Mouse (Mus musculus): ENCODE data around the gene Kif23.

- TF ChIP-seq CTCF (IDR thresholded peaks at IDR 0.05): peak; percentile 56
- no peak for TF ChIP-seq EP300 (IDR thresholded peaks at IDR 0.05)
Measured at GRCm38 (mm10) chr9:61979983-61980382, 33.4 kb upstream of the Kif23 start.
